Mouse (Mus musculus) E14TG2a.4 (cell line): Measurements from ENCODE around the gene 4921530L21Rik.

Experiments used
- CTCF ChIP-seq: conservative IDR thresholded peaks from 2 replicates; pipeline ENCODE4 v1.5.1; 2014; ENCODE audit warnings: low read length
- NANOG ChIP-seq: IDR thresholded peaks from 2 replicates; pipeline ENCODE4 v1.6.1; 2014; ENCODE audit warnings: borderline replicate concordance, low read length, mixed read lengths
- POU5F1 ChIP-seq: IDR thresholded peaks from 2 replicates; pipeline ENCODE4 v1.6.1; 2014; ENCODE audit warnings: low read length, borderline replicate concordance

DNA sequence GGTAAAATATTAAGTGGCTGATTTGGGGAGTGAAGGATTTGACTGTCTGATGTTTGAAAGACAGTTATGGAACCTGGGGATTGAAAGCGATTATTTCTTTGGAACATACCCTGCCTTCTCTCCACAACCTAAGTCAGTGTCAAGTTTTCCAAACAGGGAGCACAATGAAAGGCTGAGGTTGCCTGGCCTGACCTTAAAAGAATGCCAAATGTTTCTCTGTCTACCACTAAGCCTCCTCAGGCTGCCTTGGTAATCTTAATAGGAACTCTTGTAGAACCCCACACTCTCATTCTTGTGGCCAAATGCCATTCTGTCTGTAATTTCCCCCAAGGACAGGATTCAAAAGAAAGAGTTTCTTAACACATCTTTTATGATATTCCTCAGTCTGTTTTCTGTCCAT is 3.5 kb upstream of the 4921530L21Rik start:
- TF ChIP-seq CTCF (no peak), NANOG (no peak), POU5F1 (no peak)
